Mouse (Mus musculus) hindbrain, embryonic 12.5 days (tissue): ENCODE measurements around the gene Fosl2. TPM values are rescaled to one million over a fixed set of nuclear protein-coding genes. Genes with fewer than 3 reads are reported as not detected.
"Not testable (repeated sequence)": the region's sequence is repeated elsewhere in the genome, so short reads cannot be mapped to it uniquely, and the experiment has no call there.

Source experiments
- ATAC-seq: fragments of 200-750 bp; cut with Nextera tagmentation; 2 replicates; pipeline ENCODE4 v1.8.0; 2017; ENCODE audit warnings: moderate TSS enrichment; ENCODE audit not compliant: low FRiP score
- H3K27ac ChIP-seq: fragments of 300-500 bp; sonication (generic); 2 replicates; pipeline ENCODE4 v1.5.1; 2016; ENCODE audit warnings: mild to moderate bottlenecking
- H3K27me3 ChIP-seq: fragments of 300-500 bp; sonication (generic); 2 replicates; pipeline ENCODE4 v1.6.1; 2016; ENCODE audit warnings: mild to moderate bottlenecking
- H3K36me3 ChIP-seq: fragments of 300-500 bp; sonication (generic); 2 replicates; pipeline ENCODE4 v1.6.1; 2016; ENCODE audit warnings: mild to moderate bottlenecking
- H3K4me1 ChIP-seq: fragments of 300-500 bp; sonication (generic); 2 replicates; pipeline ENCODE4 v1.6.1; 2016
- H3K4me2 ChIP-seq: fragments of 300-500 bp; sonication (generic); replicated peaks from 2 replicates; pipeline ENCODE4 v1.6.1; 2016; ENCODE audit warnings: mild to moderate bottlenecking
- H3K4me3 ChIP-seq: fragments of 300-500 bp; sonication (generic); 2 replicates; pipeline ENCODE4 v1.5.1; 2016; ENCODE audit warnings: mild to moderate bottlenecking
- H3K9ac ChIP-seq: fragments of 300-500 bp; sonication (generic); 2 replicates; pipeline ENCODE4 v1.6.1; 2016; ENCODE audit warnings: mild to moderate bottlenecking, moderate library complexity
- H3K9me3 ChIP-seq: fragments of 300-500 bp; sonication (generic); replicated peaks from 2 replicates; pipeline ENCODE4 v1.6.1; 2016; ENCODE audit warnings: mild to moderate bottlenecking
- WGBS: fragments of 180-500 bp; shearing (Covaris S2); methylation state at CpG from one replicate; pipeline ENCODE4 v1.1.7; 2016; 5-methylcytosine and 5-hydroxymethylcytosine counted together
- polyA plus RNA-seq: library from polyadenylated mRNA; unstranded; fragments of >200 nt; fragmentation: Nextera tagmentation; extraction: Ambion mirVana; gene quantifications from 2 replicates; pipeline ENCODE4 v1.2.1, GENCODE M21; 2016

Gene Fosl2
- polyA plus RNA-seq, 1 experiment from 2014 or later: 1.0 TPM

DNA sequence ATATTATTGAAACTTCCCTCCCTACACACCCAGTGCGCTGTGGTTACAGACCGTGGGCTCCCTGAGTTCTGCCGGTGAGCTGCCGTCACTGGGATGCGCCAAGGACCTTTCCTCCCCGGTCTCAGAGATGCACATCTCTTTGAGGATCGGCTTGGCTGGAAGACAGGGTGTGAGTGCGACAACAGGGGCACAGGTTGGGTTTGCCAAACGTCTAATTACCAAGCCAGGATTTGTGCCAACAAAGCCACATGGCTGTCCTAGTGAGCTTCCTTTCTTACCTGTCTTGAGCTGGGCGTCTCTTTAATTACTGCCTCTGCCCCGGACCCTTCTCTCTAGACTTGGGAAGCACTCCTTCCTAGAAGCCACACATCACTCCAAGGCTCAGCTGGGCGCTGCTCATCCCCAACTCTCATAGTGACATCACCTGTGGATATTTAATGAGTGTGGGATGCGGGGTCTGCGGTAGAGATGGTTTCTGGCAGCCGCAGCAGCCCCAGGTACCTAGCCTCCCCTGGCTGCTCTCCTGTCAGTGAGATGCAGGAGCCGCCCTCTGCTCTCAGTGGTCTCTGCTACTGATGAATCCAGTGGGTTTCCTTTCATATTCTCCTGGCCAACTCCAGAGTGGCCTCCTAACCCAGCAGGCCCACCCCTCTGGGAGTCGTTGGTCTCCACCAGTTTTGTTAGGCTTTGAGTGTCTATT lies 18.3 kb downstream of the Fosl2 start:
- 69% methylated on average over 17 of the region's 17 CpGs for WGBS
- H3K27ac ChIP-seq: no peak overlapping the region
- ATAC-seq: no peak
- peak overlapping the region; percentile 52 for H3K4me2 ChIP-seq
- peaks cover 13% of the 10 kb centered on the region; the same call in 1 of the 2 replicates for H3K27me3 ChIP-seq
- H3K36me3 ChIP-seq: no peaks in the 10 kb centered on the region
- no peaks in the 10 kb centered on the region for H3K9me3 ChIP-seq
- H3K4me1 ChIP-seq: peaks cover 21% of the 10 kb centered on the region
- peak overlapping the region; percentile 15 for H3K4me3 ChIP-seq
- H3K9ac ChIP-seq: 0 out of 2 replicates have a peak overlapping the region, but pooled peaks have one; percentile 32

DNA sequence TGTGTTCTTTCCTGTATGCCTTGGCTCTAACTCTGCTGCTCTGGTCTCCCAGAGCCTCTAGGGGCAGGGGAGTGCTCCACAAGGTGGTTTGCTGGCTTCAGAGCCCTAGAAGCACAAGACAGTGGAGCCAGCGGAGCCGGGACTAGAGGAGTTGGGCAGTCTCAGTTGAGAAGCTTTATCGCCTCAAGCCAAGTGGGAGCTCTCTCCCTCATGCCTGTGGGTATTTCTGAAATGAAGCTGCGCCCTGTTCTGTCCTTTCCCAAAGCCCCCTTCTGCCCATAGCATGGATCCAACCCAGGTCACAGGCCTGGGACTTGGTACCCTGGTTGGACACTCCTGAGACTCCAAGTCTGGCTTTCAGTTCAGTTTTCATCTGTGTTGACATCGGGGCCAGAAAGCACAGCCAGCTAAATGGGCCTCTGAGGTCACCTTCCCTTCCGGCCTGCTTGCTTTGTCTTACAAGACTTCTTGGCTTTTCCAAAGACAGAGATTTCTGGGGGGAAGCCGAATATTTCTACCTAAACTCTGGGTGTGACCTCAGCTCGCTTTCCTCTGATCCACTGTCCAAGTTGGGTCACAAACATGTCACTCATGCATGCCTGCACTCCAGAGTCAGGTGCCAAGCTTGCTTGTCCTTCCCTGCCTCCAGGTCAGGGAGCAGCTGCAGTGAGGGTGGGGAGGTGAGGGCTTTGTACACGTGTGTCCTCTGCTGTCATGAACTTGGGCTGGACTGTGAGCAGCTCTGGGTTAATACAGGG lies 19.5 kb downstream of the Fosl2 start:
- WGBS: 77% methylated on average over 9 of the region's 9 CpGs
- Histone ChIP-seq H3K9me3 (no peaks in the 10 kb centered on the region), H3K9ac (no peak overlapping the region), H3K27me3 (peaks cover 13% of the 10 kb centered on the region; the same call in 1 of the 2 replicates), H3K4me2 (no peak overlapping the region), H3K36me3 (no peaks in the 10 kb centered on the region), H3K4me3 (no peak overlapping the region), H3K4me1 (peaks cover 20% of the 10 kb centered on the region), H3K27ac (no peak overlapping the region)
- no peak for ATAC-seq

DNA sequence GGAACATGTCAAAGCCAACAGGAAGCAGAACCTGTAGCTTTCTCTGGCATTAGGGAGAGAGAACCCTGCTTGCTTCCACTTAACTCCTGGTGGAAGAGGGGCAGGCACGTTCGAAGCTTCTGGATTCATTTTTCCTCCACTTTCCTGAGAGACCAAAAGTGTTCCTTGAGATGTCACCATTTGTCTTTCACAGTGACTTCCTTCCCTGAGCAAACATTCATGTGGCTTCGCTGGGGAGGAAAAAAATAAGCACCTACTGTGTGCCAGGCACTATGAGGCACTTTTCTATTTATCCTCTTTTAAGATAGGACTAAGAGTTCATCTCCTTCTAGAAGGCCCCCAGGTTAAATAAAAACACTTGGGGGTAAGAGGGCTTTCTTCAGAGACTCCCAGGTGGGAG lies 20.3 kb downstream of the Fosl2 start:
- no peaks in the 10 kb centered on the region for H3K9me3 ChIP-seq
- no peak overlapping the region for H3K27ac ChIP-seq
- WGBS: 76% methylated on average over 3 of the region's 3 CpGs
- ATAC-seq: no peak
- H3K4me2 ChIP-seq: no peak overlapping the region
- no peak overlapping the region for H3K9ac ChIP-seq
- H3K27me3 ChIP-seq: peaks cover 8% of the 10 kb centered on the region; the same call in 1 of the 2 replicates
- H3K4me3 ChIP-seq: no peak overlapping the region
- no peaks in the 10 kb centered on the region for H3K36me3 ChIP-seq
- peaks cover 18% of the 10 kb centered on the region for H3K4me1 ChIP-seq

DNA sequence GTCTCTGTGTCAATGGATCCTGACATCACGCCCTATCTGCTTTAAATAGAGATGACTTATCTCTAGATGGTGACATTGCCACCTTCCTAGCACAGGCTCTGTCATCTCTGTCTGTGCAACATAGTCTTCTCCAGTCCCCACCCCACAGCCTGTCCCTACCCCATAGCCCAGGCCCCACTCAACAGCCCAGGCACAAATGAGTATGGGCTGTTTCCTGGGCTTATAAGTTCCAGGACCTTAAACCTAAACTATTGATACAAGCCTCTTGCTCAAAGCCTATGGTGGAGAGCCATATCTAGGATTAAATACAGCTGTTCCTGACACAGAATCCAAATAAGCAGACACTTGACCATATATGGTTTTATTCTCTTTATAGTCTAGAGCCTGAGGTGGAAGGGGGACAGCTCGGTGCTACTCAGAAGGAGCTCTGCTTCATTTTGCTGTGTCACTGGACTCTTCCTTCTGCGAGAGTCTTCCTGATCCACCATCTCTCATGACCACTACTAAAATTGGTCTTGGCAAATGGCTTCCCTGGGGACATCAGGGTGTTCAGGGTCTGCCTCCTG lies 28.0 kb downstream of the Fosl2 start:
- H3K36me3 ChIP-seq: no peaks in the 10 kb centered on the region
- WGBS: 92% methylated on average over 3 of the region's 3 CpGs

GRCm38 (mm10) chr5:32172188-32172587 lies 36.6 kb downstream of the Fosl2 start:
- H3K27me3 ChIP-seq: no peaks in the 10 kb centered on the region
- H3K36me3 ChIP-seq: no peaks in the 10 kb centered on the region
- ATAC-seq: no peak
- H3K27ac ChIP-seq: no peak overlapping the region
- H3K9me3 ChIP-seq: no peaks in the 10 kb centered on the region
- H3K4me2 ChIP-seq: no peak overlapping the region
- WGBS: 74% methylated on average over 2 of the region's 2 CpGs
- H3K9ac ChIP-seq: no peak overlapping the region
- no peaks in the 10 kb centered on the region for H3K4me1 ChIP-seq
- H3K4me3 ChIP-seq: no peak overlapping the region

More for the DNA sequence above, 28.0 kb downstream of the Fosl2 start:
- H3K4me1 ChIP-seq: no peaks in the 10 kb centered on the region
- no peak for ATAC-seq
- no peaks in the 10 kb centered on the region for H3K27me3 ChIP-seq
- H3K9me3 ChIP-seq: no peaks in the 10 kb centered on the region
- no peak overlapping the region for H3K27ac ChIP-seq
- no peak overlapping the region for H3K4me2 ChIP-seq
- H3K4me3 ChIP-seq: no peak overlapping the region
- H3K9ac ChIP-seq: no peak overlapping the region

DNA sequence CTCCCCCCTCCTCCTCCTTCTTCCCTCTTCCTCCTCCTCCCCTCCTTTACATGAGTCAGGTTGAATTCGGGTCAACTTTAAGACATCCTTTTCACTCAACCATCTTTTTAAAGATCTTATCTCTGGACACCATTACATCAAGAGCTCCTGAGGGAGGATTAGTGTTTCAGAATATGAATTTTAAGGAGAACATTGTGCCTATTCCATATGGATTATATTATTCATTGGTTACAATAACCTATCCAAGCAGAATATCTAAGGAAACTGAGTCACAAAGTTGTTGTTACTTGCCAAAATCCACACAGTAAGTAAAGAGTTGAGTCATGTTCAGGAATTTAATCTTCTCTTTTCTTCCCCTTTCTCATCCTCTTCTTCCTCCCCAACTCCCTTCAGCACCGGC lies 41.2 kb downstream of the Fosl2 start:
- WGBS: 80% methylated on average over 2 of the region's 2 CpGs
- Histone ChIP-seq H3K4me3 (no peak overlapping the region), H3K9me3 (no peaks in the 10 kb centered on the region), H3K27ac (no peak overlapping the region), H3K4me1 (no peaks in the 10 kb centered on the region), H3K36me3 (no peaks in the 10 kb centered on the region), H3K4me2 (no peak overlapping the region), H3K27me3 (no peaks in the 10 kb centered on the region), H3K9ac (no peak overlapping the region)
- no peak for ATAC-seq

DNA sequence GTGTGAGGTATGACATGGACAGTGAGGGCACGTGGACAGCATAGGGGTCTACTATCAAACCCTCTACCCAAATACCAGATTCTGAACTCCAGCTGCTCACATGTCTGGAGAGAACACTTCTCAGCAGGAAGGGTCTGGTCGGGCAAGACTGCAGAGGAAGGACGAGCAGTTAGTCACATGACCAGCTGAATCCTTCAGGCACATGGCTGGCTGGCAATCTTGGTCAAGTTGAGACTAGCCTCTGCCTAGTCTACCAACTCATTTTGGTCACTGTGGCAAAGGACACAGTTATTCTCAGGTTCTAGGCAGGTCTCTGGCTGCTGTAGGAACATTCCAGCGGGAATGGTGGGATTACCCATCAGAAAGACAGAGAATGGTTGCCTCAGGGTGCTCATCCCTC lies 42.1 kb downstream of the Fosl2 start:
- Histone ChIP-seq H3K4me1 (no peaks in the 10 kb centered on the region), H3K9ac (no peak overlapping the region), H3K9me3 (no peaks in the 10 kb centered on the region), H3K36me3 (no peaks in the 10 kb centered on the region), H3K4me3 (no peak overlapping the region), H3K4me2 (no peak overlapping the region), H3K27ac (no peak overlapping the region), H3K27me3 (no peaks in the 10 kb centered on the region)
- 74% methylated on average over 4 of the region's 4 CpGs for WGBS
- ATAC-seq: no peak

DNA sequence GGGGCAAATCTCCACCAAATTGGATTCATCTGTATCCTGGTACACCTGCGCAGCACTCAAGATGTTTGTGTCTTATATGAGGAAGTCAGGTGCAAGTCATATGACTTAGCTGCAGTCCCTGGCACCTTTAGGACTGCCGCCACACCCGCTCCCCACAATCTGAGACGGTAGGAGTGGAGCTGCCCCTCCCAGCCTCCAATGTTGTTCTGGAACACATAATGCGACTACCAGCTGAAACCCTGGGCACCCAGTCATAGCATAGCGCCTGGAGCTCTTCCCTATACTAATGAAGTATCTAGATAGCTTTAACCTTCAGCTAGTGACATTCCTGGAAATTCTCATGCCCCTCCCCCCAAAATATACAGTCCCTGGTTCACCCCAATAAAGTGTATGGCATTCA lies 43.1 kb downstream of the Fosl2 start:
- not testable (repeated sequence) for H3K27ac ChIP-seq, ATAC-seq, H3K4me1 ChIP-seq, H3K27me3 ChIP-seq, H3K36me3 ChIP-seq, H3K9ac ChIP-seq, H3K4me2 ChIP-seq, H3K9me3 ChIP-seq, H3K4me3 ChIP-seq
- WGBS: 80% methylated on average over 5 of the region's 6 CpGs

DNA sequence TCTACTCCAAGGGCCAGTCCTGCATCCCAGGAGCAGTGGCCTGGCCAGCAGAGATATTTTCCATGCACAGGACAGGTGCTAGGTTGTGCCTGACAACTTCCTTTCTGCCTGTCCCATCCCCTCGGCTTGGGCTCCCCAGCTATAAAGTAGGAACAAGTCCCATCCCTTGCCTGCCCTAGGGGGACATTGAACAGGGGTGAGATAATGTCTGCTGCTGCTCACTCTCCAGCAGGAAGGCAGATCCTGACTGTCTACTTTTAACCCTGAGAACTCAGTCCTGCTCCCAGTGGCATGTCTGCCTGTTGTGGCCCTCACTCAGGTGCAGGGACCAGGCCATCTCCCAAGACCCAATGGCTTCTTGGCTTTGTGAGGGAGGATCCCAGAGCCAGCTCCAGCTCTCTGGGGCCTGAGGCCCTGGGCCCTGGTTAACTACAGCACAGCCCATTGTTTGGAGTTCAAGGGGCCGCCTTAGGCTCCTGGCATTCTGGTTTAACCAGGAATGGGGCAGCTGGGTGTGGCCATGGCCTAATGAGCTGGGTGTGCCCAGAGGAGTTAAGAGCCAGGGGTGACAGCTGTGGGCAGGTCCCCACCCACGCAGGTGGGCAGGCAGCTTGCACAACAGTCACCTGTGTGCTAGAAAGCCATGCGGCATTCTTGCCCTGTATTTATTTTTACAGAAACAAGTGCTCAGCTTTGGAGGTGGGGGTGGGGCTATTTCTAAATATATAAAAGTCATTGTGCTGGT lies 47.5 kb downstream of the Fosl2 start:
- Histone ChIP-seq H3K9ac (no peak overlapping the region), H3K4me2 (no peak overlapping the region), H3K4me1 (no peaks in the 10 kb centered on the region), H3K4me3 (no peak overlapping the region), H3K27ac (no peak overlapping the region), H3K27me3 (no peaks in the 10 kb centered on the region), H3K36me3 (no peaks in the 10 kb centered on the region), H3K9me3 (no peaks in the 10 kb centered on the region)
- 69% methylated on average over 4 of the region's 4 CpGs for WGBS
- ATAC-seq: no peak

GRCm38 (mm10) chr5:32187717-32188116 lies 52.1 kb downstream of the Fosl2 start:
- H3K9me3 ChIP-seq: no peaks in the 10 kb centered on the region
- no peak for ATAC-seq

DNA sequence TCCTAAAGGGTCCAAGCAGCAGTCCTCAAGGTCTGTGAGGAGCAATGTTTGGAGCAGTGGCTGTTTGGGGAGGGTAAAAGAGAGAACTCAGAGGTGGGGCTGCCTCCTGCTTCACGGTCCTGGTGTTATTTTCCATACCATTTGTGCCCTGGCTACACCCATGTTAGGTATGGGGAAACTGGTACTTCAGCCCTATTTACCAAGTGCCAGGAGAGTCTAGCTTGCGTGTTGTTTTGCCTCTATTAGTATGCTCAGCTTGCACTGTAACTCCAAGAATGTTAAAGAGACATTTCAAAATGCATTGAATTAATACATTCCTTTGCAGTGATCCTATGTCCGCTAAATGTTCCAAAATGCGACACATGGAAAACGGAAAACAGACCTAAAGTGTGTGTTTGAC lies 55.7 kb downstream of the Fosl2 start:
- Histone ChIP-seq H3K27ac (no peak overlapping the region), H3K36me3 (no peaks in the 10 kb centered on the region), H3K9ac (no peak overlapping the region), H3K4me1 (no peaks in the 10 kb centered on the region), H3K4me3 (no peak overlapping the region), H3K27me3 (no peaks in the 10 kb centered on the region), H3K9me3 (no peaks in the 10 kb centered on the region), H3K4me2 (no peak overlapping the region)
- WGBS: 86% methylated on average over 5 of the region's 5 CpGs
- no peak for ATAC-seq

More at GRCm38 (mm10) chr5:32187717-32188116, 52.1 kb downstream of the Fosl2 start:
- WGBS: 57% methylated on average over 11 of the region's 11 CpGs
- no peaks in the 10 kb centered on the region for H3K36me3 ChIP-seq
- no peak overlapping the region for H3K4me2 ChIP-seq
- no peak overlapping the region for H3K9ac ChIP-seq
- H3K27me3 ChIP-seq: no peaks in the 10 kb centered on the region
- no peaks in the 10 kb centered on the region for H3K4me1 ChIP-seq
- no peak overlapping the region for H3K27ac ChIP-seq
- no peak overlapping the region for H3K4me3 ChIP-seq
